Mouse (Mus musculus): Measurements from ENCODE around the gene Smg8.
"Not testable (repeated sequence)": the region's sequence is repeated elsewhere in the genome, so short reads cannot be mapped to it uniquely, and the experiment has no call there.

Gene Smg8

DNA sequence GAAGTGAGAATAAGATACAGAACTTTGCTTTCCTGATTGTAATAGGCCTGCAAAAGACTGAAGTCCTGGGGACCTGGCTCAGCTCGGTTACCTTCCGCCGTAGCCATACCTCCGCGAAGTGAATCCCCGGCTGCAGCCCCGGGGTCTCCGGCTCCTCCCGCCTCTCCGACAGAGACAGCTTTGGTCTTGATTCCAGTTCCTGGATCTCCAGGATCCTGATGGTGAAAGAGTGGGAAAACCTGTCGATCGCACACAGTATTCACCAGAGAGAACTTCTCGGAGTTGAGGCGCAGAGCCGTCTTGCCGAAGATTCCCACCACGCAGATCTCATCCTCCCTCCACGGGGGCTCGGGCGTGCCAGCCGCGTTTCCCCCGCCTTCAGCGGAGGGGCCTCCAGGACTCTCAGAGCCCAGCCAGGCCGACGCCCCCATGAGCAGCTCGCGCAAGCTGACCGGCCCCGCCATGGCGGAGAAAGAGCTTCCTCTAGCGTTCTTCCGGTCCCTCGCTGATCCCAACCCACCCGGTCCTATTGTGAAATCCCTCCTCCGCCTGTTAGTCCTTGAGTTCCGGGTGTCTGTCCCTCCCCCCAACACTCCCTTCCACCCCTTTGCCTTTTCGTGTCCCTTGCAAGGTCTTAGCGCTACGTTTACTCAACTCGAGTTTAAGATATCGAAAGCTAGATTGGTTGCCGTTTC, at the start of gene Smg8:
Gene Smg8 (minus strand): TSS at position 485 of the 695 bp plus-strand sequence.
- DNase-seq, result peak; percentile 89

DNA sequence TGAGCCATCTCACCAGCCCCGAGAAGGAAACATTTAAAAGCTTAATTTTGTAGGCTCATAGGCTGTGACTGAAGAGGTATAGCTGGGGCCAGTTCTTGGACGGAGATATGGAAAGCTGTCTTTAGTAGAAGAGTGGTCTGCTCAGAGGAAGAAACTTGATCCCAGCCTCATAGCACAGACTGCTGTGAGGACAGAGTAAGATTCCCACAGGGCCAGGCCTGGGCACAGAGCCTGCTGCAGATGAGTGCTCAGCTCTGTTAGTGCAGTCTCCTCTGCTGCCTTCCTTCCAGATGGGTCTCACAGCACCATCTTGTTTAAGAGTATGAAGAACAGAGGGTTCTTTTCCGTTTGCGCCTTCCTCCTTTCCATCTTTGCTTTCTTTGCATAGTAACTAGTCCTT, 49.7 kb upstream of the Smg8 start:
- DNase-seq, result no peak

DNA sequence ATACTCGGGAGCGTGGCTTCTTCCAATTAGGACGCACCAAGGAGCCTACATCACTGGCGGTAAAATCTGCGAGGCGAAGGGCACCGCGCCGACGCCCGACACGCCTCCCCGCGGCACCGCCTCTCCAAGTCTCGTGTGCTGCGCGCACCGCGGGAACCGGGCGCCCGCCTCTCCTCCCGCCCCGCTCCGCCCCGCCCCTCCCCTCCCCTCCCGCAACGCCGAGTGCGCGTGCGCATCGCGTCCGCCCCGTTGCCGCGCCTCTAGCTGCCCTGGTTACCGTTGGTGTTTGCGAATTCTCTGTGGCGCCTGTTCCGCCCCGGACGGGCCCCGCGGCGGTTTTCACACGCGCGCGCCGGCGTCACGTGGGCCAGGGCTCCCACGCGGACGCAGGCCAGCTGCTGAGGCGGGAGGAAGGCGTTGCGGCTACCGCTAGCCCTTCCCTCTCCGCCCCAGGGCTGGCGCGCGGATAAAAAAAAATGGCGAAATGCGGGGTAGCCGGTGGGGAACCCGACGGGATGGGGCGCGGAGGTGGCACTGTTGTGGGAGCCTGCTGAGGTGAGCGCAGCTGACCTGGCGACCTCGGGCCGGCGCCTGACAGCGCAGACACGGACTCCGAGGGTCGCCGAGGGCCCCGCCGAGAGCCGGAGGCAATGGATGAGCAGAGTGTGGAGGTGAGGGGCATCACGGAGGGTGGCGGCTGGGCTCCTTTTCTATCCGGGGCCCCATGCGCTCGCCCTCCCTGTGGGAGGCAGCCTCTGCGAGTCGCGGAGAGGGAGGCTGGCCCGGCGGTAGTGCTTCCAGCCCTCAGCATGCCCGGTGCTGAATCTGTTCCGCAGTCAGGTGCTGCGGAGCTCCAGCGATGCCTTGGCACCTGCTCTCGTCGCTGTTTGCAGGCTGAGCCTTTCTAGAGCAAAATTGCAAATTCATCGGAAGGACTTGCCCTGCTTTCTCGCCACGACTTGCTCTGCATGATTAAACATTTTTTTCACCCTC, 40.5 kb upstream of the Smg8 start, which contains the start of gene Trim37:
Gene Trim37 (plus strand): TSS at position 254 of the 993 bp plus-strand sequence.
- peak; percentile 86 to 91 for DNase-seq

DNA sequence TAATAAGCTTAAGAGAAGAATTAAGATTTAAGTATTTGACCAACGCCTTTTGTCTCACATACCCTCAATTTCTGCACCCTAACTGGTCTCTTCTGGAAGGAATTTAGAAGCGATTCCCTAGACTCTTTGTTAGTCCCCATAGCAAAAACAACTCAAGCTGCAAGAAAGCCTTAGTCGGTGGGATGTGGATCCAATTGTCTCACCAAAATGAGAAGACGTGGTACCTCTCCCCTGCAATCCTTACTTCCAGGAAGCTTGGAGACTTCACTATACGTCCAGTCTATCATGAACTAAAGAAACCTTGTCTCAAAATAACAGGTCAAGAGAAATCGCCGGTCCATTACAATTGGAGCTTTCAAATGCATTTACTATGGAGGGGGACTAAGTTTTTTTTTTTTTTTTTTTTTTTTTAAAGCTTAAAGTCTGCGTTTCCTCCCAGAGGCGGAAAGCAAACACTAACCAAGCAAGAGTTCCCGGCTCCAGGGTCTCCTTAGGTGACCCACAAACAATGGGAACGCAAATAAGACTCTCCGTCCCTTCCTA, 39.8 kb upstream of the Smg8 start:
- no peak for DNase-seq

DNA sequence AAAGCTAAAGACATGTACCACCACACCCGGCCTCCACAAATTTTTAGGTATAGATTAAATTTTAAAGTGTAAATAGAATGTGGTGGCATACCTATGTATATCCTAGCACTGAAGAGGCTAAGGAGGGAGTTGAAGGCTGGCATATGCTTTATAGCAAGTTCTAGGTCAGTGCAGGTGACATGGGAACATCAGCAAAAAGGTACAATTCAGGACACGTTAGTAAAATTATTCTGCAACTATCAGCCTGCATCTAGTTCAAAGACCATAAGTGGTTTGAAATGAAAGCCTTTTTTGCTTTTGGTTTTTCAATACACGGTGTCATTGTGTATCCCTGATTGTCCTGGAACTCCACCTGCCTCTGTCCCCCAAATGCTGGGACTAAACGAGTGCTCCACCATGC, 39.0 kb upstream of the Smg8 start:
- no peak for DNase-seq

DNA sequence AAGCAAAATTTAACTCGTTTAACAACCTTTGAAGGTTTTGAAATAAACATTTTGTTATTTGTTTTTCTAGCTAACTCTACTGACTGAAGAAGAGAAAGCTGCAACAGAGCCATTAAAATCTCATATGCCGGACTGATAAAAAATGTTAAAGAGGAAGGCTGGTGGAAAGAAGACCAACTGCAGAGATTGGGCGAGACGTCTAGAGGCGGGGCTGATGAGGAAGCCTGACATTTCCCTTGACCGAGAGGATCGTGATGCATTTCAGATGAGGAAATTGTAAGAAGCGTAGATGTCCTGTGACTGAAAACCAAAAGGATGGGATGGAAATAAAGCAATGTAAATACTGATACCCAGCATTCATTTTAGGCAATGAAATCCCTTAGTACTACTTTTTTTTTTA, 35.3 kb upstream of the Smg8 start:
- DNase-seq, result no peak

DNA sequence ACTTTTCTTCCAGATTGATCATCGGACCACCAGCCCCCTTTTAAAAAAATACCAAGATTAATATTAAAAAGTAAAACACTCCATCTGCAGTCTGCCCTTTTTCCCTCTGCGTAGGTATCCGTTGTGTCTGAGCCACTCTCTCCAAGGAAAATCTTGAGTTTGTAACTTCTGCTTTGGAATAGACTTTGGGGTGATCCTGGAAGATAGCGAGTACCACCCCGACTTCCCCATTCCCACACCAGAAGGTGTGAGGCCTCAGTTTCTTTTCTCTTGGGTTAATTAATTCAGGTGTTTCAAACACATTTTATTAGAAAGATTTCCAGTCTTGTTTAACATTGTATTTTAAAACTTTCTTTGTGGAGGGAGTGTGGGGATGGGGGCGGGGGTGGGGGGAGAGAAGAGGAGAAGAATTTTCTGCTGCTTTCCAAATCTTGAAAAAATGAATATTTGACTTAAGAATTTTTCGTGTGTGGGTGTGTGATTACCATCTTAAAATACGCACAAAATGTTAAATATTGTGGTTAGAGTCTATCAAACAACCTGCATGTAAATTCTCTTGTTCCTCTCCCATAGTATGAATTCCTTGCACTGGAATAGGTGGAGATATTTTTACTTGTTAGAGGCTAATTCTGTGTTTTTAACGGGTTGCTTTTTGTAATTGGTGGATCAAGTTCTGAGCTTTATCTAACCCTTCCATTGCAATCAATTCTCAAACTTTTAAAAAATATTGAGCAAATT, 23.8 kb upstream of the Smg8 start:
- no peak for DNase-seq

DNA sequence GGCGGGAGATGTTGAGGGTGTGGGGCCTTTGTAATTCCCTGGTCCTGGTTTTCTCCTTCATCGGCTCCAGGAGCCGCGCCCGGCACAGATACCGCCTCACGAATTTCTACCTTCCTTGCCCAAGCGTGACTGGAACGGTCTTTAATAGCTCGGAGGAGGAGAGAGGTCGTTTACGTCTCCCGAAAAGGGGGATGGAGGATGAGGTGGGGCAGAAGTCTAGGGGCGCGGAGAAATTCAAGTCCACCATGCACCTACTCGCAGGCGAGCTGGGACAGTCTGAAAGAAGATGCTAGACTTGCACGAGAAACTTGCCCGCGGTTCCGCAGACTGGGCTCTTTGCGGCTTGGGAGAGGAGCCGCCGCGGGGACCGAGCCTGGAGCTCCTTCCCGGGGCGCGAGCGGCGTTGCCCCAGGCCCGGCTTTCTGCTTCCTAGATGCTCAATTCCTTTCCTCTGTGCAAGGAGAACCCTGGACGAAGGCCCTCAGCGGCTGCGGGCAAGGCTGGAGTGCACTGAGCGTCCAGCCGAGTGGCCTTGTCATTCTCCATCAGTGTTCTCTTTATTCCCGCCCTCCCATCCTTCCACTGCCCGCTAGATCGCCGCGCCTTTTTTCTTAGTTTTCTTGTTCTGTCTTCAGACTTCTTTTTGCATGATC, 23.1 kb upstream of the Smg8 start:
- DNase-seq, result peak in 1 of 2 experiments; percentile 38

DNA sequence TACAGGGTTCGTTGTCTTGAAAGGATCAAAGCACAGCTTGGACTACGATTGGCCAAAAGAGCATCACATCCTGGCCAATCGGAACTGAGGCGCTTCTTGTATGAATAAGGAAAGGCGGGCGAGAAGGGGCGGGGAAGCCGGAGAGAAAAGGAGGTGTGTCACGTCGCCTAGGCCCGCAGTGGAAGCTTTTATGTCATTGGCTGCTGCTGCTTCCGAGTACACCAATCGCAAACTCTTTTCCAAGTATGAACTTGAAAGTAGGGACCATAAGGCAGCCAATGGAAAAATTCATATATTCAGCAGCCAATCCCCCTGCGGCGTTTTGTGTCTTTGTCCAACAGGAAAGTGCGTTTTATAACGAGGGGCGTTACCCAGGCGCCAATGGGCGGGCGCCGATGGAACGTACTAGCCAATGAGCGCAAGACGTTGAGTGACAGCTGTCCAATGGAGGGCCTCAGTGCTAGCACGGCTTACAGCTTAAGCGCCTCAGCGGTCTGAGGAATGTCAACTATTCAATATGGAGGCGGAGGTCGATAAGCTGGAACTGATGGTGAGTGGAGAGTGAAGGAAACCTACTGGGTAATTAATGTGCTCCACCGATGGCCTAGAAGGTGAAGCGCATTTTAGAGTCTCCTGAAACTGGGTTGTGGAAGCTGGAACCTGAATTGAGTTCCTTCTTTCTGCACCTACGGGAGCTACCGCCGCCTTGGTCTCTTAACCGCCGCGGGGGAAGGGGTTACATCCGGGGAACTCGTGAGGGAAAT, 22.4 kb upstream of the Smg8 start, which contains the start of gene Ska2:
Gene Ska2 (plus strand): TSS at position 480 of the 764 bp plus-strand sequence.
- peak; percentile 96 to 99 for DNase-seq

DNA sequence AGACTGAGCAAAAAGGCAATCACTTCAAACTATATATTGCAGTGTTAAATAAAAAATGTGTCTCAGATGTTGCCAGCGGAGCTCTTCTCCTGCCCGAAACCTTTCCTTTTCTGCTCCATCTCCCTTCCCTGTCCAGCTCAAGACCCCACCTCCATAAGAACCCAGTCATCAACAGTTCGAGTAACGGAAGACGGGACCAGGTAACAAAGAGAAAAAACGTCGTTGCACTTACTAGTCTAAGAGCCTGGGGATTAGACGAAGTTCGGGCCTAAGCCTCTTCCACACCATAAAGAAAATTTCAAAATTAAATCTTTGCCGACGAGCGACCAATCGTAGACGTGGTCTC, 21.8 kb upstream of the Smg8 start, which contains the start of gene Prr11:
Gene Prr11 (minus strand): TSS at position 300 of the 346 bp plus-strand sequence.
- no peak for DNase-seq

DNA sequence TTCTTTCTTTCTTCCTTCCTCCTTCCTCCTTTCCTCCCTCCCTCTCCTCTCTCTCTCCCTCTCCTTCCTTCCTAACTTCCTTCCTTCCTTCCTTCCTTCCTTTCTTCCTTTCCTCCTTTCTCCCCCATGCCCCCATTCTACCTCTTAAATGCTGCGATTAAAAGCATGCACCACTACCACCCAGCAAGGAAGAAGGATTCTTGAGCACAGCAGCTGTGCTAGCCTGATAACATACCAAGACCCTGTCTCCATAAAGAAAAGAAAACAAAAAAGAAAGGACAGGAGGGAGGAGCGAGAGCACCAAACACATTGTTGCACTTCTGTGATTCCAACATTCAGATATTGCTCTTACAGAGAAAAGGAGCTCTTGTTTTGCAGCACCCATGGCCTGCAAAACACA, 568 bp upstream of the Smg8 start:
- DNase-seq, result no peak

DNA sequence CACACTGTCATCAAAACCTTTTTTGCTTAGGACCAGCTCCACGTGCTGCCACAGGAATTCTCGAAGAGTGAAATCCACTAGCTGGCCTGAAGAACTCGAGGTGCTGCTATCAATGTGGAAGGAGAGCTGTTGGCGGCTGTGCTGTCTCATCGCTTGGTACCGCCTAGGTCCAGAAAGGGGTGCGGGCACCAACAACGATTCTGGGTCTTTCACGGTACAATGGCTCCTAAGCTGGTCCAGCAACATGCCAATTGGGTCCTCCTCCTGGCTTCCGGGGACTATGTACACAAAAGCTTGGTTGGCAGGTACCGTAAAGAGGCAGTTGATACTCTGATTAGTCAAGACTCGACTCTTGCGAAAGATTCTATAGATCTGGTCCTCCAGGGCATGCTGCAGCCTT, 1.1 kb downstream of the Smg8 start:
- DNase-seq, result no peak

DNA sequence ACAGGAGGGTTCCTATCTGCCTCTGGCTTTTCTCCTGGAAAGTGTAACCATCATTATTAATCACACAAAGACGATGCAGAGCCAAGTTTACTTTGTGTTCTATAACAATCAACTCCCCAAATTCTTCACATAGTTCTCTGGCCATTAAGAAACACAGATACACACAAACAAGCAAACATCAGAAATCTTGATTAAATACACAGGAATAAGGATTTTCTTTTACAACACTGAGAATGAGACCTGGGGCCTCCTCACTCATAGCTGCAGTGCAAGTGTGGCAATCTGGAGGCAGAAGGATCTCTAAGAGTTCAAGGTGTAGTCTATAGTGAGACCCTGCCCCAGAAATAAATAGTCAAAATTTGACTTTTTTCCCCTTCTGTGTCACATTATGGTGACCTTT, 2.9 kb downstream of the Smg8 start:
- DNase-seq, result no peak

DNA sequence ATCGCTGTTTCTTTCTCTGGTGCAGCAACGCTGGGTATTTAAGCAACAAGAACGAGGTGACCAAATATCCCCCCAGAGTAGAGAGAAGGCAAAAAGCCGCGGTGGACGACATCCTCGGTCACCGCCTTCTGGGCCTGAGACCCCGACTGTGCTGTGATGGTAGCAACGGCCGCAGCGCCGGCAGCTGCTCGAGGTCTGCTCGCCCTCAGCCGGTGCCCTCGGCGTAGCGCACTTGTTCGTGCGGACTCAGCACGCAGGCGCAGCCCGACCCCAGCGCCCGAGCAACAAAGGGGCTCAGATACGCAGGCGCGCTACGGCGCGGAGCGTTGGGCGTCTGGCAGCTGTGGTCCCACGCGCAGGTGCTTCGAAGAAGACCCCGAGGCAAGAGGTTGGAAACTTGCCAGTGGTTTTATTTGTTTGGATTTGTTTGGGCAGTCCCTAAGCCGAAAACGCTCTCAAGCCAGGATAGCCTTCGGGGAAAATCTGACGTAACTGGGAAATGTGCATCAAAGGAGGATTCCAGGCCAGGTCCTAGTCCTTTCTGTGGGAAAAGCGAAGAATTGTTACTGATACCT, 12.6 kb downstream of the Smg8 start, which contains the start of gene Gdpd1:
Gene Gdpd1 (minus strand): TSS at position 197 of the 575 bp plus-strand sequence.
- DNase-seq, result peak; percentile 77 to 89

DNA sequence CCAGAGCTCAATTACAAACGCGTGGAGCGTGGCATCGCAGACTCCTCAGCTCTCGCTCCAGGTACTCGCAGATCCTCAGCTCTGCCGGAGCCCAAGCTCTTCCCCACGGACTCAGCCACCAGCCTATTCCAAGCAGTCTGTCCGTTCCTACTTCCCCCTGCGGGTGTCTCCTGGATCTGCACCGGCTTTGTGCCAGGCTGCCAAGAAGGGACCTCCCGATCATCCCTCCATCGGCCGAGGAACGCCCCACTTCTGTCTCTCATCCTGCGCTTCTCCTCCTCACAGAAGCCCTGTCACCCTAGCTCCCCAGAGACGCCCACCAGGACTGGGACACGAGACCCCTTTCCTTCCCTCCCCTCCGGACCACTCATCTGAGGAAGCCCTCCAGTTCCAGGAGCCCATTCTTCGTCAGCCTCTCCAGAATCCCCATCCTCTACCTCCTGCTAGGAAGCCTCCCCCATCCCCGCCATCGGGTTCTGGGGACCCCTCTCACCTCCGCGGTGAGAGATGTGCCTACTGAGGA, 13.2 kb downstream of the Smg8 start:
- peak; percentile 65 to 76 for DNase-seq

DNA sequence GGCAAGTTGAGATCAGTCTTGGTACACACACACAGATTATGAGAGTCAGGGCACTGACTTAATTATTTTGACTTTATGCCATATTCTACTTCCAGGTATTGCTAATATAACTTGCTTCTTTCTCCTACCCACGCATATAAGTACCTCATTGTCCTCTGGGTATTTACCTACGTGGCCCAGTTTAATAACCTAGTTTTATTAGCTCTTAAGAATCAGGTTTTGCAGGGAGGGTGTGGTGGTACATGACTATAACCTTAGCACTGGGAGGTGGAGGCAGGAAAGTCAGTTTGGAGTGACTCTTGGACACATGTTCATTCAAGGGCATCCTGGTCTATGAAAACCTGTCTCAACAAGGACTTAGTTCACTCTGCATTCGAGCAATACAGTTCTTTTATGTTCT, 24.5 kb downstream of the Smg8 start:
- no peak for DNase-seq

DNA sequence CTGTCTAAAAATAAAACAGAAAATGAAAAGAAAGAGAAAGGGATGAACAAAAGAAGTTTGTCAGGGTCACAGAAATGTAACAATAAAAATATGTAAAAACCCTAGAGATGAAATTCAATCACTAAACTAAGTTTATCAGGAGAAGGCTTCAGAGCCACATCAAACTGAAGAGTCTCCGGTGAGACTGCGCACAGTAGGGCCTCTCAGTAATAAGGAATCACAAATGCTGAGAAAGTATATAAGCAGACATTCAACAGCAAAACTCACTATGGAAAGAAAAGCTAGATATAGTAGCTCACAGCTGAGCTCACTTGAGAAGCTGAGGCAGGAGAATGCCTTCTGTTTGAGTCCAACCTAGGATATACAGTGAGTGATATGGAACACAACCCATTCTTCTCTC, 26.2 kb downstream of the Smg8 start:
- DNase-seq, result no peak

DNA sequence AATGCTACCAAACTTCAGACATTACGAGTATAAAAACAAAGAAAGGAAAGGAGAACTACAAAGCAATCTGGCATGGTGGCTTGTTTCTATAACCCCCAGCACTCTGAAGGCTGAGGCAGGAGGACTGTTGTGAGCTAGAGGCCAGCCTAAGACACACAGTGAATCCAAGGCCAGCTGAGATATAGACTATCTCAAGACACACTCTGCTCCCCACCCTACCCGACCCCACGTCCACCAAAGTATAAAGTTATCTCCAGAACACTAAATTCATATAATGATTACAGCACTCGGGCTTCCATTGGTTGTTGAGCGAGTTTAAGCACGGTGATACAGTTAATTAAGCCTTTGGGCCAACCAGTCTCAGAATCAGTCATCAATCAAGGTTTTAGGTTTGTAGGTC, 30.3 kb downstream of the Smg8 start:
- DNase-seq, result no peak

DNA sequence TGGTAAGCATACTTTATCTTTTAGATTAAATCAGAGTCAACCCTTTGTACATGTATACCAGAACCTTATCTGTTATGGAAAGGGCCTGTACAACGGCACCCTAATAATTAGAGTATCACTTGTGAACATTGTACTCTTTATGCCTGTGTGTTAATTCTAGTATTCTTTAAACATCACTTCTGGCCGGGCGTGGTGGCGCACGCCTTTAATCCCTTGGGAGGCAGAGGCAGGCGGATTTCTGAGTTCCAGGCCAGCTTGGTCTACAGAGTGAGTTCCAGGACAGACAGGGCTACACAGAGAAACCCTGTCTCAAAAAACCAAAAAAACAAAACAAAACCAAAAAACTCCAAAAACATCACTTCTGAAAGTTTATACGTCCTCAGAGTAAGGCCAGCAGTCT, 37.7 kb downstream of the Smg8 start:
- not testable (repeated sequence) for DNase-seq

DNA sequence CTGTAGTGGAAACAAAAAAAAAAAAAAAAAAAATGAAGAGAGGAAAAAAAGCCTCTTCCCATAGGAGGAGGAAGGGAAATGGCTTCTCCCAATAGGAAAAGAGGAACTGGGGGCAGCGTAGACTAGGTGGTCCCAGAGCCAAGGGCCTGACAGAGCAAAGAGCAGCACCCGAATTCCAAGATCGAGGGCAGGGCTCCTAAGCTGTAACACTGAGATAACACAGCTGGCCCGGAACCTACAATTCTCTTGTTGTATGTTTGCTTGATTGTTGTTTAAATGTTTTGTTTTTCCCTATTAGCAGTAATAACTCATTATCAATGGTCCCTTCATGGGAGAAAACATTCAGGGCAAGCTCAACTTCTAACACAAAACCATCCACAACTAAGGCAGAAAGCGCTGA, 39.6 kb downstream of the Smg8 start:
- no peak for DNase-seq

DNA sequence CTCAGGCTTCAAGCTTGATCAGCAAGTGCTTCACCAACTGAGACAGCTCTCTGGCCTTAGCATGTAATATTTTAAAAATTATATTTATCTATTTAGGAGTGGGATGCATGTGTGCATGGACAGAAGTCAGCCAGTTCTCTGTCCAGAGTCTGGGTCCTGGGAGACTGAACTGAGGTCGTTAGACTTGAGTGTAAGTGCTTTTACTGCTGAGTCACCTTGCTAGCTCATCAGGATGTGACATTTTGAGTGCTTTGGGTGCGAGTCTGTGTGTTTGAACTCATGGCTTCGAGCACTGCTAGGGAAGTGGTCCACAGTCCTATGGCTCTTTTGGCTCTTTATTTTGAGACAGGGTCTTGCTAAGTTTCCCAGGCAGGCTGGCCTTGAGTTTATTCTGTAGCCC, 43.5 kb downstream of the Smg8 start:
- no peak for DNase-seq

Measured in kidney, postnatal 36 days (tissue).